Mouse (Mus musculus) kidney, embryonic 14.5 days (tissue): ENCODE data around the gene Kif6. TPM values are rescaled to one million over a fixed set of nuclear protein-coding genes. Genes with fewer than 3 reads are reported as not detected.

ENCODE experiments used
- ATAC-seq: fragments of 200-750 bp; cut with Nextera tagmentation; 2 replicates; pipeline ENCODE4 v1.8.0; 2017; ENCODE audit warnings: moderate number of reproducible peaks, mild to moderate bottlenecking, moderate TSS enrichment, moderate library complexity; ENCODE audit not compliant: low FRiP score, low TSS enrichment
- H3K27ac ChIP-seq: fragments of 300-500 bp; sonication (generic); 2 replicates; pipeline ENCODE4 v1.5.1; 2014; ENCODE audit warnings: low read depth, mild to moderate bottlenecking, low read length, moderate library complexity, mixed read lengths
- H3K27me3 ChIP-seq: fragments of 300-500 bp; sonication (generic); 2 replicates; pipeline ENCODE4 v1.6.1; 2014; ENCODE audit warnings: mild to moderate bottlenecking, low read length; ENCODE audit not compliant: control insufficient read depth, insufficient read depth
- H3K36me3 ChIP-seq: fragments of 300-500 bp; sonication (generic); 2 replicates; pipeline ENCODE4 v1.6.1; 2014; ENCODE audit warnings: low read length, mixed read lengths; ENCODE audit not compliant: control insufficient read depth, insufficient read depth
- H3K4me1 ChIP-seq: fragments of 300-500 bp; sonication (generic); 2 replicates; pipeline ENCODE4 v1.6.1; 2014; ENCODE audit warnings: low read length, mixed read lengths; ENCODE audit not compliant: control insufficient read depth, insufficient read depth
- H3K4me2 ChIP-seq: fragments of 300-500 bp; sonication (generic); replicated peaks from 2 replicates; pipeline ENCODE4 v1.6.1; 2014; ENCODE audit warnings: low read depth, mild to moderate bottlenecking, low read length
- H3K4me3 ChIP-seq: fragments of 300-500 bp; sonication (generic); 2 replicates; pipeline ENCODE4 v1.5.1; 2014; ENCODE audit warnings: mild to moderate bottlenecking, low read length
- H3K9ac ChIP-seq: fragments of 300-500 bp; sonication (generic); 2 replicates; pipeline ENCODE4 v1.6.1; 2014; ENCODE audit warnings: low read depth, mild to moderate bottlenecking, low read length, moderate library complexity
- H3K9me3 ChIP-seq: fragments of 300-500 bp; sonication (generic); 2 replicates; pipeline ENCODE4 v1.6.1; 2016; ENCODE audit warnings: low read length; ENCODE audit not compliant: control insufficient read depth
- WGBS: fragments of 180-500 bp; shearing (Covaris S2); extraction: QIAGEN DNeasy Blood & Tissue Kit; methylation state at CpG from one replicate; pipeline ENCODE4 v1.1.7; 2014; 5-methylcytosine and 5-hydroxymethylcytosine counted together
- polyA plus RNA-seq: library from polyadenylated mRNA; unstranded; fragments of >200 nt; fragmentation: Nextera tagmentation; extraction: Ambion mirVana; gene quantifications from 2 replicates; pipeline ENCODE4 v1.2.1, GENCODE M21; 2014

Kif6 gene
- polyA plus RNA-seq, 1 experiment from 2014 or later = 2.0 TPM

DNA sequence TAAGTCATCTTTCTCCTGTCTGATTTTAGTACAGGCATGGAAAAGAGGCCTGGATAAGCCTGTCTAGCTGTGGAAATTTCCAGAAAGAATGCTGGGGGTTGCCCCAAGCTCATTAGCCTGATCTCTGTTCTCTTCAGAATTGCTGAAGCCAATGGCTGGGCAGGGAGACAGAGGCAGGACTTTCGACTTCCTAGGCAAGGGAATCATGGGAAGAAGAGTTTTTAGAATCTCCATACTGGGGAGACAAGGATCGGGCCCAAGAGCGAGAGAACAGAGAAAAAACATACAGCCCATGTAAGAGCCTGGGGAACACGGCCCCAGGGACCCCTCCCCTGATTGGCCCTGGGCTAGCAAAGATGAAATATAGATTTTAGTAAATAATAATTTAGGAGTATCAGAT is 164.1 kb downstream of the Kif6 start:
- 87% methylated on average over 4 of the region's 4 CpGs for whole genome bisulfite sequencing
- Histone ChIP-seq H3K9ac (no peak overlapping the region), H3K4me2 (no peak overlapping the region), H3K9me3 (no peaks in the 10 kb centered on the region), H3K27me3 (no peaks in the 10 kb centered on the region), H3K4me1 (no peaks in the 10 kb centered on the region; the same call in 1 of the 2 replicates), H3K36me3 (no peaks in the 10 kb centered on the region), H3K27ac (no peak overlapping the region), H3K4me3 (no peak overlapping the region)
- ATAC-seq = no peak

DNA sequence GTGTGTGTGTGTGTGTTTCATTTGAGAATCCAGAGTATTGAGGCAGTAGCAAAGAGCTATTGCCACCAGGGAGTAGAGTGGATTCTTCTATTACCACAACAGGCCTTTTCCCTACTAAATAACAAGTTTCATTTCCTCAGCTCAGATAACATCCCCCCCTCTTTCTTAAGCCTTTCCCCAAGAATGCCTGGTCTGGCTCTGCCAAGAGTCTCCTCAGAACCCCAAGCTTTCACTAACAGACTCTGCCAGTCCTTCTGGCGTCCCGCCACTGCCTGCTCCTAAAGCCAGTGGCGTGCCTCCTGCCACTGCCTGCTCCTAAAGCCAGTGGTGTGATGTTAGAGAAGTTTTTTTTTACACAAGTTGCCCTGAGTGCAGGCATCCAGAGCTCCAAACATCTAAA is 164.6 kb downstream of the Kif6 start:
- Histone ChIP-seq H3K9me3 (no peaks in the 10 kb centered on the region), H3K36me3 (no peaks in the 10 kb centered on the region), H3K4me1 (no peaks in the 10 kb centered on the region; the same call in 1 of the 2 replicates), H3K4me3 (no peak overlapping the region), H3K27me3 (no peaks in the 10 kb centered on the region), H3K27ac (no peak overlapping the region), H3K4me2 (no peak overlapping the region), H3K9ac (no peak overlapping the region)
- WGBS = 76% methylated on average over 3 of the region's 3 CpGs
- no peak for ATAC-seq

- H3K27ac ChIP-seq = no peak overlapping the region
- no peak overlapping the region for H3K4me2 ChIP-seq
- ATAC-seq = no peak
- H3K9me3 ChIP-seq = no peaks in the 10 kb centered on the region
- WGBS = 81% methylated on average over 5 of the region's 5 CpGs
- H3K9ac ChIP-seq = no peak overlapping the region
- no peaks in the 10 kb centered on the region for H3K4me1 ChIP-seq
- no peaks in the 10 kb centered on the region for H3K36me3 ChIP-seq
- H3K27me3 ChIP-seq = no peaks in the 10 kb centered on the region
- H3K4me3 ChIP-seq = no peak overlapping the region
These were observed 170.9 kb downstream of the Kif6 start for GRCm38 (mm10) chr17:49785851-49786250.

DNA sequence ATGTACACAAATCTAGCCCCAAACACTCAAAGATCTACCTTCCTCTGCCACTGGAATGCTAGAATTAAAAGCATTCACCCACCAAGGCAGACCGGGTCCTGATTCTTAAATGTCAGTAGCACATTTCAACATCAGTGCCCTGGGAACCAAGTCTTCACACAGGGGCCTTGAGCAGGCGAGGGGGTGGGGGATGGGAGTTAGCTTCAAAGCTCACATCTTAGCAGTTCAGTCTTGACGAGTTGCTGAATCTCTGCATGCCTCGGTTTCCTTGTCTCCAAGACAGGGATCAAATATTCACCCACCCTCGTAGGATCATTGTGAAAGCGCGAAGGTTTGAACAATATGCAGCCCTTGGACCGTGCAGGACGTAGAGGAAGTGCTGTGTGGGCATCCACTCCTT is 172.4 kb downstream of the Kif6 start:
- no peak overlapping the region for H3K27ac ChIP-seq
- H3K9ac ChIP-seq = no peak overlapping the region
- H3K27me3 ChIP-seq = no peaks in the 10 kb centered on the region
- H3K4me3 ChIP-seq = no peak overlapping the region
- H3K36me3 ChIP-seq = no peaks in the 10 kb centered on the region
- no peaks in the 10 kb centered on the region for H3K9me3 ChIP-seq
- WGBS = 78% methylated on average over 9 of the region's 9 CpGs
- ATAC-seq = no peak
- H3K4me2 ChIP-seq = no peak overlapping the region
- H3K4me1 ChIP-seq = no peaks in the 10 kb centered on the region

- 74% methylated on average over 7 of the region's 7 CpGs for WGBS
- no peak overlapping the region for H3K27ac ChIP-seq
- no peaks in the 10 kb centered on the region for H3K27me3 ChIP-seq
- no peaks in the 10 kb centered on the region for H3K9me3 ChIP-seq
- no peaks in the 10 kb centered on the region for H3K4me1 ChIP-seq
- H3K9ac ChIP-seq = no peak overlapping the region
- no peaks in the 10 kb centered on the region for H3K36me3 ChIP-seq
- no peak overlapping the region for H3K4me2 ChIP-seq
- no peak overlapping the region for H3K4me3 ChIP-seq
- no peak for ATAC-seq
These were observed 173.4 kb downstream of the Kif6 start for GRCm38 (mm10) chr17:49788187-49788974.

- H3K27me3 ChIP-seq = no peaks in the 10 kb centered on the region
- H3K36me3 ChIP-seq = no peaks in the 10 kb centered on the region
- no peak for ATAC-seq
- H3K4me2 ChIP-seq = no peak overlapping the region
- H3K9me3 ChIP-seq = no peaks in the 10 kb centered on the region
- 95% methylated on average over 5 of the region's 5 CpGs for WGBS
- H3K4me1 ChIP-seq = no peaks in the 10 kb centered on the region
- no peak overlapping the region for H3K9ac ChIP-seq
- H3K27ac ChIP-seq = no peak overlapping the region
- H3K4me3 ChIP-seq = no peak overlapping the region
These were observed 176.6 kb downstream of the Kif6 start for GRCm38 (mm10) chr17:49791546-49791945.

DNA sequence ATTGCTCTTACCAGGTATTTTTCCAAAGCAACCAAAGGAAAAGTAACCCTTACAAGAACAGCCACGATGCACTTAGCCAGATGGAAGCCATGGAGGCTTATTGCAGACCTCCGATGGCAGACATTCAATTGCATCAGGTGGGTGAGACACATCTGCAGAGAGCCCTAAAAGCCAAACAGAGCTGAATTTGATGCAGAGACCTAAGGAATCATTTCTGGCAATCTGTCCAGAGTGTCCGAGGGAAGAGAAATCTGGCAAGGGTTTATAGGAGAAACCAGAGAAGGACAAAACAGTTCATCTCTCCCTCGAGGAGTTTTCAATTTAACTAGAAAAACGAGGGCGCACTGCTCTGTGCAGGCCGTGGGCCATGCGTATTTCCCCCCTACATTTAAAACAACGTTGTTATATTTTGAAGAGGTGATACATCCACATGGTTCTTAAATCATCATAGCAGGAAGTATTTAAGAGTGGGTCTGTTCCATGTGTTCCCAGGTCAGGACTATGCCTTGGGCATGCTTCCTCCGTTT is 177.3 kb downstream of the Kif6 start:
- Histone ChIP-seq H3K9ac (no peak overlapping the region), H3K4me3 (no peak overlapping the region), H3K4me1 (no peaks in the 10 kb centered on the region), H3K27me3 (no peaks in the 10 kb centered on the region), H3K27ac (no peak overlapping the region), H3K4me2 (no peak overlapping the region), H3K9me3 (no peaks in the 10 kb centered on the region), H3K36me3 (no peaks in the 10 kb centered on the region)
- ATAC-seq = no peak
- WGBS = 71% methylated on average over 10 of the region's 10 CpGs

GRCm38 (mm10) chr17:49792946-49793345 is 178.0 kb downstream of the Kif6 start:
- Histone ChIP-seq H3K36me3 (no peaks in the 10 kb centered on the region), H3K9ac (no peak overlapping the region), H3K4me3 (no peak overlapping the region), H3K27me3 (no peaks in the 10 kb centered on the region), H3K4me2 (no peak overlapping the region), H3K9me3 (no peaks in the 10 kb centered on the region), H3K4me1 (no peaks in the 10 kb centered on the region), H3K27ac (no peak overlapping the region)
- WGBS = 95% methylated on average over 1 of the region's 1 CpGs
- no peak for ATAC-seq

- ATAC-seq = no peak
- Histone ChIP-seq H3K9ac (no peak overlapping the region), H3K27ac (no peak overlapping the region), H3K4me3 (no peak overlapping the region), H3K4me1 (no peaks in the 10 kb centered on the region), H3K9me3 (no peaks in the 10 kb centered on the region), H3K4me2 (no peak overlapping the region), H3K27me3 (no peaks in the 10 kb centered on the region), H3K36me3 (no peaks in the 10 kb centered on the region)
- WGBS = 92% methylated on average over 3 of the region's 3 CpGs
These were observed 179.0 kb downstream of the Kif6 start for GRCm38 (mm10) chr17:49793965-49794364.
